In the genomic region with DNA sequence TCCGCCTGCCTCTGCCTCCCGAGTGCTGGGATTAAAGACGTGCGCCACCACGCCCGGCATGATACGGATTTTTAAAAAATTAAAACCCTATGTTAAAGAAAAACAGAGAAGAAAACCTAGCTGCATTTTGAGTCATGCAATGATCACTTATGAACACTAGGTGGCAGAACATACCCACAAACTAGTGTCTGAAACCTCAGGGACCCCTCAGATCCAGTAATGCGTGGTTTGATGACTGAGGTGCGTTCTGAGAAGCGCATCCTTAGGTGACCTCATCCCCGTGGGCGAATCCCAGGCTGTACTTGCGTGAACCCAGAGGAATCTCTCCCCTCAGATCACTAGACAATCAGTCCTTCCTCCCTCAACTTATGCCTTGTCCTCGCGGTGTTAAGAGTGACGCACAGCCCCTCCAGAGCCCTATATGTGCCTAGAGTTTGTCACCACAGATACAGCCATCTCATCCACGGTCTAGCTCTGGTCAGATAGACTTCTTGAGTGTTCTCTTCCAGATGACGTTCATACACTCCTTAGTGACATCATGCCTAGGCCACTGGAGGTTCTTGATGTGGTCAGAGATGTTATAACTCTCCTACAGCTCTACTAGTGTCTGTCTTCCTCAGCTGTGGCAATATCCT, we compare ENCODE assay signal across 8 mouse cellular contexts. TPM values are rescaled to one million over a fixed set of nuclear protein-coding genes. Genes with fewer than 3 reads are reported as not detected.
A peak's percentile ranks its signal among the peaks of the same experiment; 100 is the strongest.
DNase-seq lines count a peak whose midpoint lies in the region; ATAC-seq and TF ChIP-seq lines count a peak whose summit lies in the region.

No protein-coding gene starts in this region.

- DNase-seq in gastrocnemius, adult 2 months, result no peak
- DNase-seq in gastrocnemius, postnatal 25 days, result no peak
- no peak for DNase-seq in ES-E14 (ENCODE audit: low read depth, low spot score)
- DNase-seq in hindbrain, embryonic 14.5 days (ENCODE audit: low spot score), result peak; percentile 80
- DNase-seq in limb, embryonic 14.5 days (ENCODE audit: low spot score), result peak; percentile 44
- DNase-seq in natural killer cell, adult 2 months (ENCODE audit: low spot score in 2 of 2), result peak; percentile 7 to 36
- DNase-seq in ovary, postnatal 36 days (ENCODE audit: low spot score), result no peak

- H3K4me3 ChIP-seq in gastrocnemius, adult 2 months, result no peak overlapping the region
- peak overlapping the region in 1 of 2 experiments; percentile 11; a peak in 1 of 4 replicates for H3K4me3 ChIP-seq in ES-E14 (ENCODE audit: insufficient read depth in 1 of 2, low read depth in 1 of 2, low read length in 2 of 2, poor library complexity in 1 of 2, severe bottlenecking in 1 of 2)
- 0 out of 2 replicates have a peak overlapping the region, but pooled peaks have one; percentile 8 for H3K4me3 ChIP-seq in hindbrain, embryonic 14.5 days (replicated peaks; ENCODE audit: low read length)
- H3K4me3 ChIP-seq in limb, embryonic 14.5 days (replicated peaks; ENCODE audit: low read length), result no peak overlapping the region

- H3K36me3 ChIP-seq in ES-E14 (ENCODE audit: control insufficient read depth, insufficient read depth, low read length, poor library complexity, severe bottlenecking), result no peaks in the 10 kb centered on the region
- no peaks in the 10 kb centered on the region for H3K36me3 ChIP-seq in hindbrain, embryonic 14.5 days (replicated peaks; ENCODE audit: control insufficient read depth, insufficient read depth)
- H3K36me3 ChIP-seq in limb, embryonic 14.5 days (ENCODE audit: control insufficient read depth, insufficient read depth, low read length), result no peaks in the 10 kb centered on the region

- intact Hi-C loops in gastrocnemius, adult 2 months (cut with DNase I), result loop anchor here (1.0 to 5.0 kb wide), 3 partner anchors 29 to 1110 kb away; no protein-coding TSS in a partner anchor

- H3K9me3 ChIP-seq in ES-E14 (ENCODE audit: control insufficient read depth, insufficient read depth, low read depth, low read length), result no peaks in the 10 kb centered on the region
- no peaks in the 10 kb centered on the region for H3K9me3 ChIP-seq in hindbrain, embryonic 14.5 days (ENCODE audit: control insufficient read depth, low read length)
- no peaks in the 10 kb centered on the region for H3K9me3 ChIP-seq in limb, embryonic 14.5 days (ENCODE audit: control insufficient read depth, low read length)

- ATAC-seq in erythroblast, adult 5-6 weeks (replicated peaks; ENCODE audit: low FRiP score, poor library complexity, severe bottlenecking), result peak; percentile 57; the same call in 1 of the 2 replicates
- ATAC-seq in hindbrain, embryonic 14.5 days (ENCODE audit: low FRiP score), result 0 out of 2 replicates have a peak, but pooled peaks have one; percentile 60
- ATAC-seq in limb, embryonic 14.5 days (ENCODE audit: low FRiP score, low read depth), result no peak

- peak overlapping the region; percentile 34 for H3K4me2 ChIP-seq in hindbrain, embryonic 14.5 days (replicated peaks)
- H3K4me2 ChIP-seq in limb, embryonic 14.5 days (replicated peaks; ENCODE audit: low read depth, low read length, severe bottlenecking), result no peak overlapping the region

- WGBS in hindbrain, embryonic 14.5 days, result 26% methylated on average over 18 of the region's 18 CpGs
- 20% methylated on average over 18 of the region's 18 CpGs for WGBS in limb, embryonic 14.5 days

- in situ Hi-C loops in ES-E14 (cut with MboI; ENCODE audit: low sequenced_read_pairs in 2 of 2, unreplicated experiment in 2 of 2), result no loop called here

- TF ChIP-seq POLR2A in limb, embryonic 14.5 days (IDR thresholded peaks at IDR 0.05; ENCODE audit: borderline replicate concordance, extremely low read depth, insufficient read depth, insufficient read length), result no peak

- H3K27ac ChIP-seq in gastrocnemius, adult 2 months, result no peak overlapping the region
- H3K27ac ChIP-seq in ES-E14 (ENCODE audit: insufficient read depth, low read depth, low read length, poor library complexity, severe bottlenecking), result no peak overlapping the region
- no peak overlapping the region for H3K27ac ChIP-seq in hindbrain, embryonic 14.5 days
- H3K27ac ChIP-seq in limb, embryonic 14.5 days (replicated peaks; ENCODE audit: low read depth, low read length), result no peak overlapping the region

- H3K9ac ChIP-seq in ES-E14 (ENCODE audit: insufficient read depth, low read depth, low read length, poor library complexity, severe bottlenecking), result no peak overlapping the region
- H3K9ac ChIP-seq in hindbrain, embryonic 14.5 days, result 0 out of 2 replicates have a peak overlapping the region, but pooled peaks have one; percentile 24
- no peak overlapping the region for H3K9ac ChIP-seq in limb, embryonic 14.5 days (ENCODE audit: low read depth, low read length, severe bottlenecking)

- peak; percentile 88 for TF ChIP-seq CTCF in gastrocnemius, adult 2 months (IDR thresholded peaks at IDR 0.05)

- peaks cover 4 to 6% of the 10 kb centered on the region in 2 experiments; a peak in 2 of 4 replicates for H3K4me1 ChIP-seq in ES-E14 (ENCODE audit: control insufficient read depth in 2 of 2, insufficient read depth in 2 of 2, low read length in 2 of 2, poor library complexity in 1 of 2)
- H3K4me1 ChIP-seq in hindbrain, embryonic 14.5 days (replicated peaks; ENCODE audit: control insufficient read depth, insufficient read depth, low read length), result no peaks in the 10 kb centered on the region; the same call in 1 of the 2 replicates
- H3K4me1 ChIP-seq in limb, embryonic 14.5 days (ENCODE audit: control insufficient read depth, insufficient read depth, low read length), result no peaks in the 10 kb centered on the region

- no peaks in the 10 kb centered on the region for H3K27me3 ChIP-seq in hindbrain, embryonic 14.5 days (ENCODE audit: control insufficient read depth, insufficient read depth, low read length)
- H3K27me3 ChIP-seq in limb, embryonic 14.5 days (ENCODE audit: control insufficient read depth, insufficient read depth, low read length), result no peaks in the 10 kb centered on the region

TF ChIP-seq in ES-E14, 5 proteins besides CTCF, POLR2A, EP300 and RAD21:
- no peak for TF ChIP-seq CHD2 (IDR thresholded peaks at IDR 0.05; ENCODE audit: low read depth, low read length)
- peak; percentile 64; the same call in 1 of the 2 replicates for TF ChIP-seq ZC3H11A (IDR thresholded peaks at IDR 0.05; ENCODE audit: borderline replicate concordance, low read depth, low read length)
- TF ChIP-seq HCFC1 (IDR thresholded peaks at IDR 0.05; ENCODE audit: borderline replicate concordance, insufficient read depth, low read length), result no peak
- no peak for TF ChIP-seq ZNF384 (IDR thresholded peaks at IDR 0.05; ENCODE audit: low read depth, low read length)

RNA-seq across cellular contexts. Expression of a gene that starts 14.9 kb away (rescaled TPM):
- 10 to 100 TPM; 29.7 to 32.1 TPM for total RNA-seq in gastrocnemius, adult 2 months (2021)
- 10 to 100 TPM; 25.8 to 26.2 TPM for total RNA-seq in gastrocnemius, postnatal 25 days (2021)
- total RNA-seq in ES-E14 (2012; rRNA removed), result 72.3 and 98.1 TPM in 2 replicates
- total RNA-seq in erythroblast, adult 5-6 weeks (2015; ENCODE audit: low replicate concordance), result 38.7 and 57.8 TPM in 2 replicates
- 14.1 and 27.8 TPM in 2 replicates for total RNA-seq in erythroblast, adult 5-6 weeks (2017; ENCODE audit: low replicate concordance)
- 25.3 and 25.5 TPM in 2 replicates for polyA plus RNA-seq in hindbrain, embryonic 14.5 days (2014; fragmentation: Nextera tagmentation; extraction: Ambion mirVana)
- 64.3 TPM in 2 replicates for polyA plus RNA-seq in limb, embryonic 14.5 days (2012; rRNA removed)
- polyA plus RNA-seq in limb, embryonic 14.5 days (2014; fragmentation: Nextera tagmentation; extraction: Ambion mirVana), result 30.2 and 34.9 TPM in 2 replicates

RNA-seq across cellular contexts. Expression of a gene that starts 59.9 kb away (rescaled TPM):
- total RNA-seq in gastrocnemius, adult 2 months (2021), result not detected
- not detected for total RNA-seq in gastrocnemius, postnatal 25 days (2021)
- total RNA-seq in ES-E14 (2012; rRNA removed), result 1.2 and 2.5 TPM in 2 replicates
- total RNA-seq in erythroblast, adult 5-6 weeks (2015; ENCODE audit: low replicate concordance), result 3.3 and 5.9 TPM in 2 replicates
- 2.5 and 4.4 TPM in 2 replicates for total RNA-seq in erythroblast, adult 5-6 weeks (2017; ENCODE audit: low replicate concordance)
- 0.23 and 0.39 TPM in 2 replicates for polyA plus RNA-seq in hindbrain, embryonic 14.5 days (2014; fragmentation: Nextera tagmentation; extraction: Ambion mirVana)
- 1.5 and 1.7 TPM in 2 replicates for polyA plus RNA-seq in limb, embryonic 14.5 days (2012; rRNA removed)
- 2.7 and 2.8 TPM in 2 replicates for polyA plus RNA-seq in limb, embryonic 14.5 days (2014; fragmentation: Nextera tagmentation; extraction: Ambion mirVana)

Comparison
In these comparisons a context has a peak if more than half of its experiments do, and no peak if none do; other contexts are left out.
1. DNase-seq: peak in hindbrain, embryonic 14.5 days (single experiment), limb, embryonic 14.5 days (single experiment) and natural killer cell, adult 2 months (2 of 2); none in gastrocnemius, adult 2 months (single experiment), gastrocnemius, postnatal 25 days (single experiment), ES-E14 (single experiment) and ovary, postnatal 36 days (single experiment).